Mouse (Mus musculus) ES-Bruce4 (cell line): ENCODE measurements around the gene Zbtb16. TPM values are rescaled to one million over a fixed set of nuclear protein-coding genes. Genes with fewer than 3 reads are reported as not detected.

Source experiments
- H3K27ac ChIP-seq: 2 replicates; pipeline ENCODE4 v1.5.1; 2012; ENCODE audit warnings: low read length, inconsistent platforms; ENCODE audit not compliant: insufficient read depth
- H3K27me3 ChIP-seq: 2 replicates; pipeline ENCODE4 v1.6.1; 2012; ENCODE audit warnings: mild to moderate bottlenecking, low read length, inconsistent platforms; ENCODE audit not compliant: control insufficient read depth, poor library complexity, insufficient read depth, severe bottlenecking
- H3K36me3 ChIP-seq: 2 replicates; pipeline ENCODE4 v1.6.1; 2012; ENCODE audit warnings: inconsistent platforms, mild to moderate bottlenecking, low read length, moderate library complexity; ENCODE audit not compliant: control insufficient read depth, poor library complexity, insufficient read depth, severe bottlenecking
- H3K4me1 ChIP-seq: one replicate; pipeline ENCODE4 v1.8.1; 2011; ENCODE audit warnings: low read length; ENCODE audit not compliant: control insufficient read depth, insufficient read depth
- H3K4me3 ChIP-seq: 2 replicates; pipeline ENCODE4 v1.5.1; 2011; ENCODE audit warnings: low read depth, mild to moderate bottlenecking, low read length
- H3K9ac ChIP-seq: 2 replicates; pipeline ENCODE4 v1.6.1; 2012; ENCODE audit warnings: low read depth, mild to moderate bottlenecking, inconsistent platforms; ENCODE audit not compliant: poor library complexity, severe bottlenecking
- H3K9me3 ChIP-seq: replicated peaks from 2 replicates; pipeline ENCODE4 v1.6.1; 2012; ENCODE audit warnings: mild to moderate bottlenecking, low read length, inconsistent platforms; ENCODE audit not compliant: control insufficient read depth, poor library complexity, insufficient read depth, severe bottlenecking
- CTCF ChIP-seq: IDR thresholded peaks from one replicate; pipeline ENCODE4 v1.8.1; 2011; ENCODE audit warnings: low read depth, low read length
- EP300 ChIP-seq: IDR thresholded peaks from 2 replicates; pipeline ENCODE4 v1.6.1; 2011; ENCODE audit warnings: low read depth, low read length; ENCODE audit not compliant: insufficient read depth
- POLR2A ChIP-seq: IDR thresholded peaks from one replicate; pipeline ENCODE4 v1.8.1; 2011; ENCODE audit warnings: low read length; ENCODE audit not compliant: insufficient read depth
- polyA plus RNA-seq: library from polyadenylated mRNA; stranded (reverse); fragments of >200 nt; gene quantifications from 2 replicates; pipeline ENCODE4 v1.2.4, GENCODE M21; 2011; ENCODE audit warnings: low read depth; ENCODE audit not compliant: missing spikeins, insufficient read depth, insufficient read length

The Zbtb16 gene
- polyA plus RNA-seq, 1 experiment, result 0.49 TPM

GRCm38 (mm10) chr9:48721172-48721571, 114.8 kb downstream of the Zbtb16 start:
- no peaks in the 10 kb centered on the region for H3K36me3 ChIP-seq
- H3K4me3 ChIP-seq, result no peak overlapping the region
- no peaks in the 10 kb centered on the region for H3K4me1 ChIP-seq
- no peak overlapping the region for H3K9ac ChIP-seq
- TF ChIP-seq EP300 (no peak), CTCF (no peak), POLR2A (no peak)
- no peak overlapping the region for H3K27ac ChIP-seq
- no peaks in the 10 kb centered on the region; the same call in 1 of the 2 replicates for H3K27me3 ChIP-seq
- H3K9me3 ChIP-seq, result no peaks in the 10 kb centered on the region

DNA sequence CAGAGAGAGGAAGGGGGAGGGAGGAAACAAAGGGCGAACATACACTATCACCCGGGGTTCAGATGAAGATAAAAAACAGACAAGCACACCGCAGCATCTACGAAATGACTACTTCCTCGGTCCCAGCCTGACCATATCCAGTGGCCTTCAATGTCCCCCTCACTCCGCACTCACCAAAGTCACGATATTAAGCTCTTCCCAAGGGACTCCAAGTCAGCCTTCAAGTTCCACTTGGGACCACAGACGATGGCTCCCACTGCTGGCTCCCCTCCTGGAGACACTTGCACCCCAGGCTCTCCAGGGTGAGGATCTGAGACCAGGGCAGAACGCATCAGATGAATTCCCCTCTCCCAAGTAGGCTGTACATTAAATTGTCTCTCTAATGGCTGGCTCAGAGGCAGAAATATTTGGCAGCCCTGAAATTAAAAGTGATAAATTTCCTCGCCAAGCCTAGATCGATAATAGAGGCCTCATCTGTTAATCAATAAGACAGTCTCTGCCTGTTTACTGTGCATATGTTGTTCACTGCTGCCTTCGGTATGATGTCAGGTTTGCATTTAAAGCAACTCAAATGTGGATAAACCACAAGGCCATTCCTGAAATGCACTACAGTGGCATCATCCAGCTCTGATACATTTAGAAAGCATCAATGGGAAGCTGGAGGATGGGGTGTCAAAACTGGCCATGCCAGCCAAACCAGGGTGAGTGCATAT, 115.6 kb downstream of the Zbtb16 start:
- Histone ChIP-seq H3K9me3 (no peaks in the 10 kb centered on the region), H3K36me3 (no peaks in the 10 kb centered on the region), H3K4me3 (no peak overlapping the region), H3K27ac (no peak overlapping the region), H3K27me3 (no peaks in the 10 kb centered on the region; the same call in 1 of the 2 replicates), H3K9ac (no peak overlapping the region), H3K4me1 (no peaks in the 10 kb centered on the region)
- no peak for TF ChIP-seq POLR2A
- no peak for TF ChIP-seq CTCF
- no peak for TF ChIP-seq EP300

DNA sequence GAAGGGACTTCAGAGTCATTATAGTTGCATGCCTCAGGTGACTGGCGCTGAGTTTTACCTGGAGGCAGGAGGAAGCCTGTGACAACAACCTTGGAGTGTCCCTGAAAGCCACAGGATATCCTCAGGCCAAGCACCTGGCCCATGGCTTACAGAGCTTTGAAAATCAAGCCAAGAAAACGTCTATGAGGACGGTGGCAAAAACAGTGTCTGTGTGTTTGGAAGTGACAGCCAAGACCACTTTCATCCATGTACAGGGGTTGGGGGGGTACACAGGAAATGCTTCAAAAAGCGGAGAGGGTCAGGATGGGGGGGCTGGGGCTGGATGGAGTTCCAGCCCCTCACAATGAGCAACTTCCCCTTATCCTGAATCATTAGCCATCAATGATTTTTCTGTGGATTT, 116.4 kb downstream of the Zbtb16 start:
- Histone ChIP-seq H3K9me3 (no peaks in the 10 kb centered on the region), H3K9ac (no peak overlapping the region), H3K4me3 (no peak overlapping the region), H3K4me1 (no peaks in the 10 kb centered on the region), H3K27ac (no peak overlapping the region), H3K27me3 (no peaks in the 10 kb centered on the region), H3K36me3 (no peaks in the 10 kb centered on the region)
- TF ChIP-seq CTCF, result no peak
- no peak for TF ChIP-seq EP300
- TF ChIP-seq POLR2A, result no peak

GRCm38 (mm10) chr9:48716549-48716948, 119.5 kb downstream of the Zbtb16 start:
- H3K9me3 ChIP-seq, result no peaks in the 10 kb centered on the region
- no peaks in the 10 kb centered on the region for H3K4me1 ChIP-seq
- TF ChIP-seq POLR2A, result no peak
- no peak for TF ChIP-seq EP300
- TF ChIP-seq CTCF, result no peak
- H3K36me3 ChIP-seq, result no peaks in the 10 kb centered on the region
- no peaks in the 10 kb centered on the region for H3K27me3 ChIP-seq
- no peak overlapping the region for H3K9ac ChIP-seq
- no peak overlapping the region for H3K27ac ChIP-seq
- no peak overlapping the region for H3K4me3 ChIP-seq

DNA sequence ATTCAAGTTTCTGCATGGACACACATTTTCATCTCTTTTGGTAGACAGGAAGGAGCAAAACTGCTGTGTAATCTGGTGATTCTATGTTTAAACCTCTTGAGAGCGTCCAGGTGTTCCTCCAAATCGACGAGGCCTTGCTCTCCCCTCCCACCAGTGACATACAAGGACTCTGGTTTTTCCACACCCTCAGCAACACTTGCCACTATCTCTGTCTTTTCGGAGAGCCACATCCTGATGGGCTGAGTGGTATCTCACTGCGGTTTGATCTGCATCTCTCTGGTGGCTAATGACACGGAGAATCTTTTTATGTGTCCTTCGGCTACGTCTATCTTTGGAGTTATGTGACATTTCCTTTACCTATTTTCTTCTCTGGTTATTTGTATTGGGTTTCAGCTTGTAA, 121.0 kb downstream of the Zbtb16 start:
- H3K4me1 ChIP-seq, result no peaks in the 10 kb centered on the region
- H3K4me3 ChIP-seq, result no peak overlapping the region
- no peaks in the 10 kb centered on the region for H3K9me3 ChIP-seq
- no peaks in the 10 kb centered on the region for H3K27me3 ChIP-seq
- H3K9ac ChIP-seq, result no peak overlapping the region
- H3K27ac ChIP-seq, result no peak overlapping the region
- TF ChIP-seq POLR2A, result no peak
- no peak for TF ChIP-seq EP300
- TF ChIP-seq CTCF, result no peak
- no peaks in the 10 kb centered on the region for H3K36me3 ChIP-seq

DNA sequence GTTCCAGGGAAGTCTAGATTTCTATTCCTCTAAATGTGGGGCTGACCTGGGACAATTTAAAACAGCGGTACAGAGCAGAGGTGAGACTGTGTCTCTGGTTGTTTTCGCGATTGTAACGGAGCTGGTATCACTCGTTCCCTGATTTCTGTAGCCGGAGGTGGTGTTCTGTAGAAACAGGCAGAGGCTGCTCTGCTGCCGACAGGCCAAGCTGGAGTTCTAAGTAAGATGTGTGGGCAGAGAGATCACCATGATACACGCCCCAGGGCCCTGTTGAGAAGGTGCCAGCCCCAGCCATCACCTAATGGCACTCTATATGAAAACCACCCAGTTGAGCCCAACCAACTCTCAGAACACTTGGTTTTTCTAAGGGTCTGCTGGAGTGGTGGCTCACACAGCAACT, 122.2 kb downstream of the Zbtb16 start:
- no peak overlapping the region for H3K9ac ChIP-seq
- no peak overlapping the region for H3K4me3 ChIP-seq
- no peaks in the 10 kb centered on the region for H3K36me3 ChIP-seq
- H3K27ac ChIP-seq, result no peak overlapping the region
- TF ChIP-seq EP300 (no peak), CTCF (no peak), POLR2A (no peak)
- H3K9me3 ChIP-seq, result no peaks in the 10 kb centered on the region
- H3K4me1 ChIP-seq, result no peaks in the 10 kb centered on the region
- H3K27me3 ChIP-seq, result no peaks in the 10 kb centered on the region
